Mouse (Mus musculus) left cerebral cortex, adult 8-10 months (tissue): ENCODE measurements around the gene Tbc1d2b. TPM values are rescaled to one million over a fixed set of nuclear protein-coding genes. Genes with fewer than 3 reads are reported as not detected.

Source experiments
- DNase-seq, 2 experiments: peaks; one replicate each; pipeline ENCODE4 v3.0.0; 2022; ENCODE audit warnings: low spot score in 2 of 2
- total RNA-seq, 4 experiments: library from RNA; stranded (reverse); gene quantifications; 2 replicates each; pipeline ENCODE4 v1.2.4; 2022

Gene Tbc1d2b
- total RNA-seq, 4 experiments from 2014 or later: 14.6 to 15.6 (median 15.3) TPM

GRCm38 (mm10) chr9:90204396-90204915 lies 66.1 kb downstream of the Tbc1d2b start:
- no peak for DNase-seq

DNA sequence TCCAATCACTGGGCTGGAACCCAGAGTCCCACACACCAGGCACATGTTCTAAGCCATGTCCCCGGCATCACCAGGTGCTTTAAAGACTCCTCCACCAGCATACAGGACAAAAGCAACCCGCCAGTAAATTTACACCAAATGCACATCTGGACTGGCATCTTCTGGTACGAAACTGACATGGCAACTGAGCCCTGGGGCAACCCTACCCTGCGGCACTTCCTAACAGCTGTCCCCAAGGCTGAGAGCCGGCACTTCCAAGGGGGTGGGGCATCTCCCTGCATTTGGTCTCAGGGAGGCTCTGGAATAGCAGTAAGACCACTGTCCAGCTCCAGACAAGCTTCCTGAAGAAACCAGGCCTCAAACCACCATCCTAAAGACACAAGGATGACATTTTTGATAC lies 67.4 kb downstream of the Tbc1d2b start:
- no peak for DNase-seq

DNA sequence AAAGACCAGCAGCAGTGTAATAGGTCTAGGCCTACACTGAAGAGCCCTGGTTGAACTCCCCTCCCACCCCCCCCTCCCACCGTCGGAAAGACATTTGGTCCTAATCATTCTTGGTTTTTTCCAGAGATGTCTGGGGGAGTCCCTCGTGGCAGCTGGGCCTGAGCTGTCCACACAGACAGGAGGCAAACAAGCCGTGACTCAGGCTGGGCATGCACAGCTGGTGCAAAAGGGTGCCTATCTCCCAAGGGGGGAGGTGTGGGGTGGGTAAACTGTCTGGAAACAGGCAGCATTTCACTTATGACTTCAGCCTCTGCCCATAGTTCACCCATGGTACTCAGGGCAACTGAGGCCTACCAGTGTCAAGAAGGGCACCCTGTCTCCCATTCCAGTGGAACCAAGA lies 69.1 kb downstream of the Tbc1d2b start:
- no peak for DNase-seq

GRCm38 (mm10) chr9:90201096-90201495 lies 69.5 kb downstream of the Tbc1d2b start:
- DNase-seq: no peak

DNA sequence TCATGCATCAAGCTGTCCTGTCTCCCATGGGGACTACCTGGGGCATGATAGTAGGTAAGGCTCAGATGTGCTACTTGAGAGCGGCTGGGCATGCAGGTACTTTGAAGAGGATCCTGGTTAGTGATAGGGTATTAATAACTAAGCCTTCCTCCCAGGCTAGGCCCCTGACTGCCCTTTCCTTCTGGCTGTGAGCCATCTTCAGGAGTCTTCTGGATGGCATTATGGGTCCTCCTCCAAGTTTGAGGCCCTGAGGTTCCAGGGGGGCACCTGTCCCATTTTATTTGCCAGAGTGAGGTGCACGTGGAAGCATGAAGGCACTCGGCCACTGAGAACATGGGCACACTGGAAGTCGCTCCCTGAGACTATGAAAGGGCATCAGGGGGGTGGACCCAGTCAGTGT lies 70.1 kb downstream of the Tbc1d2b start:
- DNase-seq: no peak

- no peak for DNase-seq
Observed at GRCm38 (mm10) chr9:90199611-90200010, 71.0 kb downstream of the Tbc1d2b start.

DNA sequence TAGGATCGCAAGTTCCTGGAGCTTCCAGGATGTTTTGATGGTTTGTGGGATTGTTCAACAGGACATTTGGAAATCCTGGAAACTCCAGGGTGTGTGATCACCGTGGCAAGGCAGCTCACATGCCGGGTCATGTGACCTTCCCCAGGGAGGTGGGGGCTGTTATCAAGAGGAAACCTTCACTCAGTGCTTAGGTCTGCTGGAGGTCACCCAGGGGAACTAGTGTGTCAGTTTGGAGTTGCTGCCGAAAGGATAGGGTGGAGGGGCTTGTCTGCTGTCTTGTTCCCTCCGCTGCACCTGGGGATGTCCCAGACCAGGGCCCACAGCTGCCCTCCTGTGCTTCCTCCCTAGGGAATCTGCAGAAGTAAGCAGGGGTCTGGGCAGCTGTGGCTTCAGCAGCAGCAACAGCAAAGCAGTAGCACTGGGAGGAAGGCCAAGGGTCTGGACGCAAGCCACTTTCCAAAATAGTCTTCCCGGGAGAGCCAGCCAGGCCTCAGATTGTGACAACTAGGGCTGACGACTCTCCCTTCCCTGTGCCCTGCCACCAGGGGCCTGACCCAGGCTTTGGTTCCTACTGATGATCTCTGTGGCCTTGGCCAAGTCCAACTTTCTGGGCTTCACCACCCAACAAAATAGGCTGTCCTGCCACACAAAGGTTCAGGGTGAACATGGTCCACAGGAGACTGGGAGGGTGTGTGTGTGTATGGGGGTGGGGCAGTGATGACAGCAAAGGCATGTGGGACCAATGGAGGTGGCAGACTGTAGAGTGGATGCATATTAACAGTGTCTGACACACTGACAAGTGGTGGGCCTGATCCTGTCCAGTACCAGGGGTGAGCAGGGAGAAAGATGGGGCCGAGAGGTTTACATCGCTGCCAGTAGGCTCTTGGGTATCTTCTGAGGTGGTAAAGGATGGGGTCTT lies 71.8 kb downstream of the Tbc1d2b start:
- no peak for DNase-seq

GRCm38 (mm10) chr9:90197866-90198383 lies 72.7 kb downstream of the Tbc1d2b start:
- no peak for DNase-seq

DNA sequence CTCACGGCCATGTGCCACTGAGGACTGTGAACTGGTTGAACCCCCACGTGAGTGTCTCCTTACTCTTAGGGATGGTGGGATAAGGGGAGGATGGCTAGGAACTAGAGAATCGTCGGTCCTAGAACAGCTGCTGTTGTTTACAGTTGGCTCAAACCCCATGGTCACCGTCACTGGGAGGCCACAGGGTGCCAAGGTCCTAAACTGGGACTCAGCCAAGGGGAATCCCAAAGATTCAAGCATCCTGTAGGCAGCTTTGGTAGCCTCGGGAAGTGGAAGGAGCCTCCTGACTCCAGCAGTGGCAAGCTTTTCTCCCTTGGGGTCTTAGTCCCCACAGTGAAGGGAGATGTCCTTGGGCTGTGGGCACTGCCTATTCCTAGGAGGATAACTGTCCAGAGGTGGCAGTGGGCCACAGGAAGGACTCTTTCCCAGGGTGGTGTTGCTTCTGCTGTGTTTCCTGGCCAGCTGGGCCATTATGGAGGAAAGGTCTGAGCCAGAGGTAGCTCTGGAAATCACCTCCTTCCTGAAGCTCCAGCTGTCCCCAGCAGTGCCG lies 73.4 kb downstream of the Tbc1d2b start:
- DNase-seq: no peak

GRCm38 (mm10) chr9:90196262-90196661 lies 74.3 kb downstream of the Tbc1d2b start:
- no peak for DNase-seq

GRCm38 (mm10) chr9:90195000-90195399 lies 75.6 kb downstream of the Tbc1d2b start:
- no peak for DNase-seq

DNA sequence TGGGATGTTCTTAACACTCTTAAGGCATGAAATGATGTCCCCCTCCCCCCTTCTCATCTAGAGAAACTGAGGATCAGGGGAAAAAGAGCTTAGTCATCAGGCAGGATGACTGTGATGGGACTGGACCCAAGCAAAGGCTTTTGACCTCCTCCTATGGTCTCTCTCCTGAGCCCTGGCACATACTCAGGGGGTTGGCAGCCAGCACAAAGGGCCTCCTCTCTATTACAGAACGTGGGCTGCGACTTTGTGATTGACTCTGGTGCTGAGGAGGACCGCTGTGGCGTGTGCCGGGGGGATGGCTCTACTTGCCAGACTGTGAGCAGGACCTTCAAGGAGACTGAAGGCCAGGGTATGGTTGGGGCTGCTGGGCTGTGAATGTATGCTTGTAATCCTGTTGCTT lies 81.2 kb downstream of the Tbc1d2b start:
- DNase-seq: no peak

DNA sequence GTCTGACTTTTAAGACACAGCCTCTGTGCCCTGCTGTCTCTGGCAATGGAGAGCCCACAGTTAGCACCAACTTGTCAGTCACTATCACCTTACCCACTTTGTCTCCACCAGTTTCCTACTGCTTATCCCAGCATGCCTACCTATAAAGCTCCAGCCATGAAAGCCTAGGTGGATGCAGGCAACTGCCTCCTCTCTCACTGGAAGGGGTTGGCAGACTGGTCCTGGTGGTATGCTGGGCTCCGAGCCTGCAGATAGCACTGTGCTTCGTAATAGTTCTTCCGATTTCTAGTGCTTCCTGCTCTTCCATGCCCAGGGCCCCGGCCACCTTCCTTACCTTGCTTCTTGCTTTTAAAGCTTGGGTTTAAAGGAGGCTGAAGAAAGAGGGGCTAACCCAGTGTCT lies 81.7 kb downstream of the Tbc1d2b start:
- no peak for DNase-seq

- DNase-seq: no peak
Observed at GRCm38 (mm10) chr9:90185356-90185910, 85.2 kb downstream of the Tbc1d2b start.

- DNase-seq: no peak
Observed at GRCm38 (mm10) chr9:90184116-90184515, 86.5 kb downstream of the Tbc1d2b start.

DNA sequence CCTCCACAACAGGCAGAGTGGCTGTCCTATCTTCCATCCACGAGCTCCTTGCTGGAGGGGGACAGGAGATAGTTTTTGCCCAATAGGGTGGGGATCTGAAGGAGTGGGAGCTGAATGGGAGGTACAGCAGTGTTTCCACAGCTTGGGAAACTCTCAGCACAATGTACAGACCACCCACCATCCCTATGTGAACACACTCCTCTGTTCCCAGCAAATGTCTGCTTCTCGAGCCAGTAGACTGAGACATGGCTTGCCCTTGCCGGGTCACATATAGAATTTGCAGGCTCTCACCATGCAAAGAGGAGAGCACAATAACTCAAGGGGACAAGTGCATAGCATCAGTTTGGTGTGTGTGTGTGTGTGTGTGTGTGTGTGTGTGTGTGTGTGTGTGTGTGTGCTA lies 87.1 kb downstream of the Tbc1d2b start:
- no peak for DNase-seq

DNA sequence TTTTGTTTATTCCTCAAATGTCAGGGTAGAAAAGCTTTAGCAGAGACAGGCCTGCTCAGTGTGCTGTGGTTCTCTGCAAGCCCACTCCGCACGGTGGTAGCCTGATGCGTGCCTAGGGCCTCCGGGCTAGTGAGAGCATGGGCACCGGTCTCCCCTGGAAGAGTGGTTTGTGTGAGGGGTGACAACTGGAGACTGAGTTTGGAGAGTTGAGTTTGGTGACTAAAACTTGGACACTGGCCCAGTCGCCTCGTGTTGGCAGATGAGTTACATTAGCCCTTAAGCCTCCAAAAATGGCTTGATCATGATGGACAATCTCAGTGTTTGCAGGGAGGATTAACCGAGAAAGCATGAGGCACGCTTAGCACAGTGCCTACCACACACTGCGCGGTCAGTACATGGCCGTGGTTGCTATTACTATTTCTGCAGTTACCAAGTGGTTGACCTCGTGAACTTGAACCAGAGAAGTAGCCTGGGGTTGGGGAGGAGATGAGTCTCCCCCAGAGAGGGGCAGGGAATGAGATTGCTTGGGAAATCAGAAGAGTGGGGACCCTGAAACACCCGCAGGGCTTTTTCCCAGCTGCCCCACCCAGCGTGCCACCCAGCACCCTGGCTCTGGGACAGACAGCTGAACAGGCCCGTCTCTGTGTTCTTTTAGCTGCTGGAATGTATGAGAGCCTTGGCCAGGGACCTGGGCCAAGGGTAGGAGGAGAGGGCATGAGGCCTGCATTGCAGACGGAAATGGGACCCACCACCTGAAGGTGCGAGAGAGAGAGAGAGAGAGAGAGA lies 87.8 kb downstream of the Tbc1d2b start:
- no peak for DNase-seq

DNA sequence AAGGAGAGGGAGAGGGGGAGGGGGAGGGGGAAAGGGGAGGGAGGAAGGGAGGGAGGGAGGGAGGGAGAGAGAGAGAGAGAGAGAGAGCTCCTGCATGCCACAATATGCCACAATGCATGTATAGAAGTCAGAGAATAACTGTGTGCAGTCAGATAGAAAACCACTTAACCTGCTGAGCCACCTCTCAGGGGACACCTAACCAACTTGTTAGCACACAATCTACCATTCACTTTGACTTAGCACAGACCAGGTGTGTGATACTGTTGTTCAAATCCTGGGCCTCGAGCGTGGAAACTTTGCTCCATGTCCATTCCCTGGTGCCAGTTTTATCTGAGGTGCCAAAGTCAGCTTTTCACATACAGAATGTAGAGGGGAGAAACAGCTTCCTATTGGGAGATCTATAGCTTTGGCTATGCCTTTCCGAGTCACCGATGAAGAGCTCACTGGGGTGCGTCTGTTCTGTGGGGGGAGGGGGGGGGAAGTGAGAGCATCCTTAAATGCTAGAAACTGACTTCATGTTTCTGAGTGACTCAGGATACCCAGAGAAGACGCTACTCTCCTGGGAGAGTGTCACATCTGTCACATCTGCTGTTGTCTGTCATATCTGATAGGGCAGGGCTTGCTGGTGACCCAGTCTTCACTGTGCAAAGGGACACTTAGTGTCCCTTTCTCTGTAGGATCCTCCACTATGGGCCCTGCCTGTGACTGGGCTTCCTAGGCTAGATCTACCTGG lies 88.8 kb downstream of the Tbc1d2b start:
- DNase-seq: no peak

DNA sequence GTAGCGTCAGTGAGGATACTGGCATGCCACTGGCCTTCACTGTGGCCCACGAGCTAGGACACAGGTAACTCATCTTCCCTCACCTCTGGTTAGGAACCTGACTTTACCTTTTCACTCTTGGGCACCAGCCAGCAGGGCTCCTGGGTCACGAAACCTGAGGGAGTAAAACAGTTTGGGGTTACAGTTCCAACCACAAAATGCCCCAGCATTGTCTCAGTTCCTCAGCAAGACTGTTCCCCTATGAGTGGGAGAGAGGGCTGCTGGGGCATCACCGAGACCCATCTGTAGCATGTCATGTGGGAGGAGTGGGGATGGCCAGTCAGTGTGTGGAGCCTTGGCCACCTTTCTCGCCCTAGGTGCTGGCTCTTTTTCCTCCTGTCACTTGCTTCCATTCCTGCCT lies 91.2 kb downstream of the Tbc1d2b start:
- DNase-seq: no peak

GRCm38 (mm10) chr9:90173330-90173729 lies 97.3 kb downstream of the Tbc1d2b start:
- DNase-seq: no peak
